Mouse (Mus musculus): ENCODE results near the gene Lgals4. TPM values are rescaled to one million over a fixed set of nuclear protein-coding genes. Genes with fewer than 3 reads are reported as not detected.

Gene Lgals4
- total and polyA plus RNA-seq, 3 experiments: 2.1 to 5.1 TPM; not detected in 1

DNA sequence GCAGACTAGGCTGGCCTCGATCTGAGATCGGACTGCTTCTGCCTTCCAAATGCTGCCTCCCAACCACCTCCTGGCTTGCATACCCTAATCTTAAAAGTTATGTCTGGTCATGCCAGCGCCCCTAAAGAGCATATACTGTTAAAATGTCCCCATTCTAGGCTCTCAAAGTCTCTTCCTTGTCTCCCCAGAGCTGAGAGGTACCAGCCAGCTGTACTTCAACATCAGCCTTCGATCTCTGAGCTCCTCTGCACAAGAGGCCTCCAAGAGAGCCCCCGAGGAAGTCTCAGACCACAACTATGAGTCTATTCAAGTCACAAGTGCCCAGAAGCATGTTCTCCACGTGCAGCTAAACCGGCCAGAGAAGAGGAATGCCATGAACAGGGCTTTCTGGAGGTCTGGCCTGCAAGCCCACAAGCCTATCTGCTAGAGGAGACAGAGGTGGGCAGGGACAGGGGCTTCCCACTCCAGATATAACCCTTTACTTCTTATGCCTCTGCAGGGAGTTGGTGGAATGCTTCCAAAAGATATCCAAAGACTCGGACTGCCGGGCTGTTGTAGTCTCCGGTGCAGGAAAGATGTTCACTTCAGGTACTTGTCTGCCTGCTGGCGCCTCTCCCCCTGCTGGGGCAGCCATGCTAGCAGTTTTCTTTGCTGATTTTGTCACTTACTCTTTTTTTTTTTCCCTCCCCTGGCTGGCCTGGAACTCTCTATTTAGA is 7.8 kb upstream of the Lgals4 start (continued):
- no peak for TF ChIP-seq POLR2AphosphoS5 (IDR thresholded peaks at IDR 0.05; ENCODE audit: borderline replicate concordance, low read depth, low read length)
- TF ChIP-seq MAX (IDR thresholded peaks at IDR 0.05; ENCODE audit: low read length): peak; percentile 70
- no peak for TF ChIP-seq ZMIZ1 (IDR thresholded peaks at IDR 0.05; ENCODE audit: low read depth, low read length)
- TF ChIP-seq USF2 (IDR thresholded peaks at IDR 0.05; ENCODE audit: borderline replicate concordance in 1 of 2, insufficient read depth in 1 of 2, low read depth in 1 of 2, low read length in 2 of 2): no peak
- no peak for TF ChIP-seq TCF12 (IDR thresholded peaks at IDR 0.05; ENCODE audit: low read depth, low read length)
- TF ChIP-seq UBTF (IDR thresholded peaks at IDR 0.05; ENCODE audit: borderline replicate concordance, insufficient read depth, low read depth, low read length): no peak
- TF ChIP-seq BHLHE40 (IDR thresholded peaks at IDR 0.05; ENCODE audit: borderline replicate concordance, low read depth, low read length): peak; percentile 31; the same call in 1 of the 2 replicates
- TF ChIP-seq TAL1 (IDR thresholded peaks at IDR 0.05; ENCODE audit: low read length): no peak
- 0 out of 2 replicates have a peak, but pooled peaks have one; percentile 11 for TF ChIP-seq NELFE (IDR thresholded peaks at IDR 0.05; ENCODE audit: low read depth, low read length)
- TF ChIP-seq CHD2 (IDR thresholded peaks at IDR 0.05; ENCODE audit: low read length): no peak
- TF ChIP-seq ZNF384 (IDR thresholded peaks at IDR 0.05; ENCODE audit: low read depth, low read length): peak; percentile 77
- TF ChIP-seq RAD21 (IDR thresholded peaks at IDR 0.05; ENCODE audit: low read depth, low read length): no peak
- TF ChIP-seq MYC (IDR thresholded peaks at IDR 0.05; ENCODE audit: low read depth, low read length): no peak

DNA sequence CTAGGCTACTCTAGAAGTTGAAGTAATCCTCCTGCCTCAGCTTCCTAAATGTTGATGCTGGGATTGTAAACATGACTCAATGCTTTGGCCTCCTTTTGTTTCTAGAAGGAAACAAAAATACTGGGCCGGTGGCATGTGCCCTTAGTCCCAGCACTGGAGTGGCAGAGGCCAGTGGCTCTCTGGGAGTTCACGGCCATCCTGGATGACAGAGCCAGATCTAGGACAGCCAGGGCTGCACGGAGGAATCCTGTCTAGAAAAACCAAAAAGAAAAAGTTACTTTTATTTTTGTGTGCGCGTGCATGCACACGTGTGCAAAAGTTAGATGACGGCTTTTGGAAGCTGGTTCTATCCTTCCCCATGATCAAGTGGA is 7.3 kb upstream of the Lgals4 start:
- H3K9ac ChIP-seq (ENCODE audit: control insufficient read depth, low read depth, low read length, poor library complexity, severe bottlenecking): peak overlapping the region; percentile 97
- no peak for DNase-seq (ENCODE audit: low read depth, low spot score)
- no peaks in the 10 kb centered on the region for H3K9me3 ChIP-seq (replicated peaks; ENCODE audit: insufficient read depth, low read length)
- peaks cover 11 to 43% of the 10 kb centered on the region in 2 experiments; a peak in 3 of 4 replicates for H3K36me3 ChIP-seq (ENCODE audit: control insufficient read depth in 1 of 2, insufficient read depth in 2 of 2, low read length in 2 of 2)
- H3K27me3 ChIP-seq (ENCODE audit: control insufficient read depth in 1 of 2, insufficient read depth in 2 of 2, low read length in 2 of 2): no peaks in the 10 kb centered on the region
- no peak overlapping the region for H3K4me3 ChIP-seq (ENCODE audit: control insufficient read depth in 1 of 2, insufficient read depth in 1 of 2, low read depth in 2 of 2, low read length in 2 of 2)
- H3K79me2 ChIP-seq (ENCODE audit: control insufficient read depth, insufficient read depth, low read length, poor library complexity): peaks cover 4% of the 10 kb centered on the region
- H3K27ac ChIP-seq (ENCODE audit: control insufficient read depth, low read depth, low read length): no peak overlapping the region
- 0 out of 2 replicates have a peak, but pooled peaks have one; percentile 2 for TF ChIP-seq MXI1 (IDR thresholded peaks at IDR 0.05; ENCODE audit: low read depth, low read length)
- TF ChIP-seq ZC3H11A (IDR thresholded peaks at IDR 0.05; ENCODE audit: low read depth, low read length): no peak
- H3K4me1 ChIP-seq (ENCODE audit: control insufficient read depth in 1 of 2, insufficient read depth in 2 of 2, low read length in 2 of 2): peaks cover 6 to 37% of the 10 kb centered on the region in 2 experiments

DNA sequence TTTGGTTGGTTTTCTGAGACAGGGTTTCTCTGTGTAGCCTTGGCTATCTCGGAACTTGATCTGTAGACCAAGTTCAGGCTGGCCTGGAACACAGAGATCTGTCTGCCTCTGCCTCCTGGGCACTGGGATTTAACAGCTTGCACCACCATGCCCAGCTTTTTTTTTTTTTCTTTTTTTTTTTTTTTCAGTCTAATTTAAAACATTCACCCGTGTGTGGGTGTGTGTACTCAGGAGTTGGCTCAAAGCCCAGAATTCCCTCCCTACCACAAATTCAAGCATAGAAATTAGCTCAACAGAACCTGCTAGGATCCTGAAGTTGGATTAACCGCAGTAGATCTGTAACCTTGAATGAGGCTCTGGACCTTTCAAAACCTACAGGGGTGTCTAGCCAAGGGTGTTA is 6.3 kb upstream of the Lgals4 start:
- H3K9ac ChIP-seq (ENCODE audit: control insufficient read depth, low read depth, low read length, poor library complexity, severe bottlenecking): no peak overlapping the region
- H3K27me3 ChIP-seq (ENCODE audit: control insufficient read depth in 1 of 2, insufficient read depth in 2 of 2, low read length in 2 of 2): no peaks in the 10 kb centered on the region
- H3K4me1 ChIP-seq (ENCODE audit: control insufficient read depth in 1 of 2, insufficient read depth in 2 of 2, low read length in 2 of 2): peaks cover 8 to 39% of the 10 kb centered on the region in 2 experiments
- H3K36me3 ChIP-seq (ENCODE audit: control insufficient read depth in 1 of 2, insufficient read depth in 2 of 2, low read length in 2 of 2): peaks cover 4 to 42% of the 10 kb centered on the region in 2 experiments; a peak in 3 of 4 replicates
- H3K27ac ChIP-seq (ENCODE audit: control insufficient read depth, low read depth, low read length): no peak overlapping the region
- peaks cover 4% of the 10 kb centered on the region for H3K79me2 ChIP-seq (ENCODE audit: control insufficient read depth, insufficient read depth, low read length, poor library complexity)
- peak; percentile 29 for DNase-seq (ENCODE audit: low read depth, low spot score)
- no peak overlapping the region for H3K4me3 ChIP-seq (ENCODE audit: control insufficient read depth in 1 of 2, insufficient read depth in 1 of 2, low read depth in 2 of 2, low read length in 2 of 2)
- H3K9me3 ChIP-seq (replicated peaks; ENCODE audit: insufficient read depth, low read length): no peaks in the 10 kb centered on the region
- TF ChIP-seq MXI1 (IDR thresholded peaks at IDR 0.05; ENCODE audit: low read depth, low read length): no peak
- 0 out of 2 replicates have a peak, but pooled peaks have one; percentile 24 for TF ChIP-seq MYC (IDR thresholded peaks at IDR 0.05; ENCODE audit: low read depth, low read length)
- TF ChIP-seq ETS1 (IDR thresholded peaks at IDR 0.05; ENCODE audit: low read depth, low read length): no peak
- TF ChIP-seq JUND (IDR thresholded peaks at IDR 0.05; ENCODE audit: low read depth, low read length): no peak
- no peak for TF ChIP-seq CHD2 (IDR thresholded peaks at IDR 0.05; ENCODE audit: low read length)
- peak; percentile 88 for TF ChIP-seq ZNF384 (IDR thresholded peaks at IDR 0.05; ENCODE audit: low read depth, low read length)
- no peak for TF ChIP-seq SIN3A (IDR thresholded peaks at IDR 0.05; ENCODE audit: low read length)
- TF ChIP-seq EP300 (IDR thresholded peaks at IDR 0.05; ENCODE audit: low read depth in 1 of 2, low read length in 2 of 2): no peak
